Mouse (Mus musculus): ENCODE measurements at regions not wholly inside any gene's neighbourhood (a gene's known extent, or its start where the extent isn't known, plus 50 kb on each side); places are given as distances from the start of the nearest gene placed in this dataset.
A peak's percentile ranks its signal among the peaks of the same experiment; 100 is the strongest.

DNA sequence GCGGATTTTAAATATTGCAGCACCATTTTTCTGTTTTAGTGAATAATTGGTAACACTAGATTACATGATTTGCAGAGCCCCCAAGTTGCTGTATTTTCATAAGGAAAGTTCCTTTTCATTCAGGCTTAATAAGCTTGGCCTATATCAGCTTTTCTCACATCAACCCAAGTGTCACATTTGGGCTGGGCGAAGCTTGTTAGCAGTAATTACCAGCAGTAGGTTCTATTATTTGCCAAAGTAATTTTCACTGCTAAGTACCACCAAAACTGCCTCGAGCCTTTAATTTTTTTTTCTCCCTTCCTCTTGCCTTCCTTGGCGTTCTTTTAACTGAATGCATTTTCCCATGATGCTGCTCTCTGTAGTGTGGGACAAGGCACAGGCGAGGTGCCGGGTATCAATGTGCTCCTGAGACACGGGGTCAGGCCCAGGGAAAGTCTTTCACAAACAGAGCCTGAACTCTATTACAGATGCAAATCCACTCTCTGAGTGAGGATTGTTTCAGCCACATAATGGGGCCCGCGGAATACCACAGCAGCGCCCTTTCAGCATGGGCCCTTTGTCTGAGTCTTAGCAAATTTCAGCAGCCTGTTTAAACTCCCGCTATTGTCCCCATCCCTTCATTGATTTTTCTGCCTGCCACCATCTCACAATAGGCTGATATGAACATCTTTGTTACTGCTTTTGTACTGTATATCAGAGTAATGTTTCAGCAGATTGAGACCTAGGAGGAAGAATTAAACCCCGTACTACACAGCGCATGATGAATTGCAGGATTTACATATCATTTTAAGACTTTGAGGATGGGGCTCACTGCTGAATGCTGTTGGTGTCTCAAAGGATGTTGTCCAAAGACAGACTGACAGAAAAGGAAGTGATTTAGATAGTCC, 205.1 kb upstream of the Epha3 start:
- DNase-seq (ENCODE audit: low spot score in 2 of 2): peak in 1 of 2 experiments; percentile 2

DNA sequence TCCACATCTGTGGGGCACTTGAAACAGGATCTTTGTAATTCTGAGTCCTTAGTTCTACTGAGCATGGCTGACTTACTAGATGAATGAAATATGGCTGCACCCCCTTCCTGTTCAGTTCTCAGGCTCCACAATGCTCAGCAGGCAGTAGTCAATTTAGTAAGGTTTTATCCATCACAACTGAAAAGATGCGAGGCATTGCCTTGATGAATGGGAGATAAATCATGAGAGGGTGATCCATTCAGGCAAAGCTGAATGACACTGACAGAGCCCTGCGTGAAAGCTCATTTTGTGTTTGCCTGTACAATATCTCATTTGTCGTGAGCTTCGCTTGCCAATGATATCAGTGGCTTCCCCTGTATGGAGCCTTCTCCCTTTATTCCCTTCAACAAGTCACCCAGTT, 198.6 kb upstream of the Epha3 start:
- no peak for DNase-seq (ENCODE audit: low spot score in 2 of 2)

DNA sequence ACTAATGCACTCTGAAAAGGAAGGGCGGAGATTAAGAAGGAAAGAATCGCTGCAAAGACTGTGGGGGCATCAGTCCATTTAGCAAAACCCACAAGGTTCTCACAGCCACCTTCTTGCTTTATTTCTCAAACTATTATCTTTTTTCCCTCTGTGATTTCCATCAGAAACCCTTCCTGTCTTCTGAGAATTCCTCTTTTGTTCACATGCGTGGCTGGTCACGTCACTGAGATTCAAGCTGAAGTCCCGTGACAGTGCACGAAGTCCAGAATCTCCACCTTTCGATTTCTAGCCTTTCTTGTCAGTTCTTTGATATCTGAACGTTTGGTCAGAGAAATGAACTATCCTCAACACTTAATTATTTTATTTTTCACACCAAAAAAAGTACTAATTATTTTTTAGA, 194.7 kb upstream of the Epha3 start:
- DNase-seq (ENCODE audit: low spot score in 2 of 2): no peak

DNA sequence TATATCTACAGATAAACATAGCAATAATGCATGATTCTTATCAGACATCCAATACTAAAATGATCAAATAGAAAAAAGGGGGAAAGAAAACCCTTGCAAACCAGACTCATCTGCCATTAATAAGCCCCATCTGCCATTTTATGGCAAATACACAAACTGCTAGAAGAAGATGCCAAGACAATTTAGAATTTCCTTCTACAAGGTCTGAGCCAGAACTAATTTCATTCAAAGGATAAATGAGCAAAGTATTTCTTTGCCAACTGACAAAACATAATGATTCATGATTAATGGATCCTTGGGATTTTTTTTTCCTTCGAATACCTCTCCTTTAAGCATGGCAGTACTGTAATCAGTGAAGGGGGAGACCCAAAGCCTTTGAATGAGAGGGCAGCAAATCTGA, 190.4 kb upstream of the Epha3 start:
- no peak for DNase-seq (ENCODE audit: low spot score in 2 of 2)

DNA sequence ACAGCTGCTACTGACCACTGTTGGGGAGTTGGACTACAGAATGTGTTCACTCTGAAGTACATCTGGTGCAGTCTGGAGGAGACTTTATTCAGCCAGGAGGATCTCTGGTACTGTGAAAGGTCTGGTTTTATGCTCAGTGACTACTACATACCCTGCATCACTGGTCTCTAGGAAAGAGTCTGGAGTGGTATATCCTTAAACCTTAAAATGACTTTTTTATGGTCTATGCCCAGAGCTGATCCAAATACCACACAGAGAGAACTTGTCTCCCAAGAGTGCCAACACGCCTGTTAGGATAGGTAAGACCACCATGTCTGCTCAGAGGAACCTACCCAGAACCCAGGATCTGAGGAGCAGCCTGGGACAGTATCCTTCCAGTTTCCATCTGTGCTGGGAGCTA, 184.1 kb upstream of the Epha3 start:
- no peak for DNase-seq (ENCODE audit: low spot score in 2 of 2)

DNA sequence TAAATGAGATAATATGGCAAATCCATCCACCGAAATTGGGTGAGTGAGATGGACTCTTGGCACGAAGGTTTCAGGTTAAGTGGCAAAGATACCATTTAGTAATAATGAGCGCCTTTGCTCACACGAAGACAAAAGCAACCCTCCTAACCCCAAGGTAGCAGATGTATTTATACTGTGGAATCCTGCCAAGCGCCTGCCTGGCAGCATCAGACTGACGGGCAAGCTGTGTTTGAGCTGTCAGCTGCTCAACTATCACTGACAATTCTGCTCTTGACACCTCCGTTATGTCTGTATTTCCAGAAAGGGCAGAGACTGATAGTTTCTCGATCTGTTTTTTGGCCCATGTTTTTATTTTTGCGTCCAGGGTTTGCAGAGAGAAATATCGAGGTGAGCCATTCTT, 169.1 kb upstream of the Epha3 start:
- no peak for DNase-seq (ENCODE audit: low spot score in 2 of 2)

DNA sequence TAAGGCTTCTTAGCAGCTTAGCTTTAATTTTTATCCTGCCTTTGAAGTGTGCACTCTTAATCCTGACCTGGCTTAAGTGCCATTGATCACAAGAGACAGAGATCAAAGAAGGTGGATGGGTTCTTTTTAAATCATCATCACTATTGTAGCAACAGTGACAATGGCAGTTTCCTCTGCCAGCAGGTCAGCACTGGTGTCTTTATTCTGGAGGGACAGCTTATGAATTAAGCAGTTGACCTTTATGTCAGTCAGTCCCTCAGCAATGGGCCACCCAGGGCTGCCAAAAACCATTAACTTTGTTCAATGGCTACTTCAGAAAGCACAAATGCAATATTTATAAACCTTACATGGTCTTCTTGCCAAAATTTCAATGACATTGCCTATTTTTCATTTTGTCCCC, 160.0 kb upstream of the Epha3 start:
- DNase-seq (ENCODE audit: low spot score in 2 of 2): no peak

DNA sequence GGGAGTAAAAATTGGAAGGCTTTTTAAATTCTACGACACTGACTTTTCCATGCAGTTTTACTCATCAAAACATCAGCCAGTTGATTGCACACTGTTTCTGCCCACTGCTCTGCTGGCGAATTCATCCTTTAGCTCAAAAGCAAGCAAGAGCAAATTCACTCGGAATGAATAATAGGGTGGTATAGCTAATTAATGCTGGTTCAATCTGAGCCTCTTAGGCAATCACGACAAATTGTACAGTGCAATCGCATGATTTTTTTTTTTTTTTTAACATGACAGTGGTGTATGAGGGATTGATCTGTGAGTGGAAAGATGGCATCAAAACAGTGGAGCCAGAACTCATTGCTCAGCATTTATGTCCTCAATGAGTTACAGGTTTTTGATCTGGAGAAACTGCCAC, 136.9 kb upstream of the Epha3 start:
- DNase-seq (ENCODE audit: low spot score in 2 of 2): peak in 1 of 2 experiments; percentile 1

DNA sequence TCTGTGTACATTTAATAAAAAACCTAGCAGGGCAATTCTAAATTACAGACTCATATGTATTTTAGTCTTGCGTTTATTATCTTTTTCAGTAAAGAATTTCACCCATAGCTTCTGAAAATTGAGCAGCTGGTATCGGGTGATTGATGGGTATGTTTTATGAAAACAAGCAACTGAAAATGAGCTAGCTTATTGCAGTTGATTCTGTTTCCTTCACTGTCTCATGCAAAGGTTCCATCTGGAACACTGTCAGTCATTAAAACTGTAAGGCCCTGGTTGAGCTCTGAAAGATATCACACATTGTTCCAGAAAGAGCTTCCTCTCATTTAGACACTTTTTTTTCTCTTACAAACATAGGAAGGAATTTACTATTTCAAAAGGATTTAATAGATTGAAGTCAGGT, 103.4 kb upstream of the Epha3 start:
- DNase-seq (ENCODE audit: low spot score in 2 of 2): no peak

DNA sequence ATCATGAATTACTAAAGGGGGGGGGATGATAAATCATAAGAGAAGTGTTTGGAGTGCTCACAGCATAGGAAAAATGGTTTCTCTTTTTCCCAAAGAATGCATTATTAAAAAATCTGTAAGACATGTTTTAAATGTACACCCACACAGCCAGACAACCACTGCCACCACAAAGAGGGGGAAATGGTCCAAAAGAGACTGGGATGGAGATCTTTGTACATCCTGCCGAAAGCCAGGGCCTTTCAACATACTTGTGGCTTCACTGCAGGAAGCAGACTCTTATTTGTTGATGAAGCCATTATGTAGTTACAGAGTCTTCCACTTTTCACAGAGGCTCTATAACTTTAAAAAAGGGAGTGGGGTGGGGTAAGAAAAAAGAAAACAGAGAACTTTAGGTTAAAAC, 96.8 kb upstream of the Epha3 start:
- DNase-seq (ENCODE audit: low spot score in 2 of 2): no peak

DNA sequence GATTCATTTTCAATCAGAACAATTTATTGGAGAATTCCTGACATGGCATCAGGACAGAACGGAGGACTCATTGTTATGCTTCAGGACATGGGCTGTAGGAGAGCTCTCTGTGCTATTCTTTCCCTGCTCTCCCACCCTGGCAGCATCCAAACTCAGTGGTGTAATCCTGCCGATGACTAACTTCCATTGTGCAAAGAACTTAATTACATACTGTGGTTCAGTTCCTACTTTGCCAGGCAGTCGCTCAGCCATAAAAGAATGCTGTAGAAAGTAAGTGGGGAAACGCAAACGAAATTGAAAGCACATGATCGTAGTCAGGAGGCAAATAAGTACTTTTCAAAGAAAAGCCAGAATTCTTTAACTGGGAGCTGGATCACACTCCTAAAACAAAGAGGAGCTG, 94.2 kb upstream of the Epha3 start:
- DNase-seq (ENCODE audit: low spot score in 2 of 2): peak in 1 of 2 experiments; percentile 3

DNA sequence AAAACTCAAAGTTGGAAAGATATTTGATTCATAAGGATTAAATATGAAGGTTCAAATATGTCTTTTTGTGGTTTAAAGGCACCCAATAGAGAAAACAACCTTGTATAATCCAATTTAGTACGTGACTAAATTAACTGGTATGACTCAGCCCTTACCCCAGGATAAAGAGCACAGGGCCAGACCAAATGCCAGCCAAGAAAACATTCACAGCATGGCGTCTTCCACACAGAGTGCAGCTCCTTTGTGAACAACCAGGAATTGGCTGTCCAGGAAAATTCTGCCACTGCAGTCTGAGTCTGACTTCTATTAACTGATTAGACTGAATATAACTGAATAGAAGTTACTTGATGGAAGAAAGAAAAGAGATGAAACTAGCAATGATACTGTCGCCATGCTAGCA, 61.2 kb upstream of the Epha3 start:
- no peak for DNase-seq (ENCODE audit: low spot score in 2 of 2)

DNA sequence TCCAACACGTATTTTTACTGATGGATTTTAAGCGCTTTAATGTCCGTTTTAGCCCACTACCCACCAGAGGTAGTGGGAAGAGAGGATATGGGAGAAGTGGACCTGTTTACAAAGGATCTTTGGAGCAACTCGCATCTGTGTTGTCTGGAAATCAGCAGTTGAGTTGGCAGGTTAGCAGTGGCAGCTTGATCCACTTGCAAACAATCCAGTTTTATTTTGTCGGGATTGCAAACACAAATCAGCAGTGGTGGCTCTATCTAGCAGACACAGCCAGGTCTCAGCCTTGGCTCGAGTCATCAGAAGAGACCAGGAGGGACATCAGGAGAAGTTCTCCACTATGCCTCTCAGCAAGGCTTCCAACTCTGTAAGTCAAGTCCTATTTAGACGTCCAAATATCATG, 57.2 kb upstream of the Epha3 start:
- no peak for DNase-seq (ENCODE audit: low spot score in 2 of 2)
